Mouse (Mus musculus): ENCODE measurements around the gene Bmp7. TPM values are rescaled to one million over a fixed set of nuclear protein-coding genes. Genes with fewer than 3 reads are reported as not detected.

The Bmp7 gene
- polyA plus RNA-seq, 1 experiment from 2014 or later: 16.9 TPM

GRCm38 (mm10) chr2:172966480-172966879, 26.4 kb upstream of the Bmp7 start:
- Histone ChIP-seq H3K9ac (no peak overlapping the region), H3K4me3 (no peak overlapping the region), H3K27me3 (no peaks in the 10 kb centered on the region), H3K36me3 (no peaks in the 10 kb centered on the region), H3K4me2 (no peak overlapping the region), H3K4me1 (replicated peaks) (no peaks in the 10 kb centered on the region), H3K9me3 (no peaks in the 10 kb centered on the region), H3K27ac (replicated peaks) (no peak overlapping the region)
- 77% methylated on average over 5 of the region's 5 CpGs for WGBS
- no peak for ATAC-seq (ENCODE audit: low read depth)

DNA sequence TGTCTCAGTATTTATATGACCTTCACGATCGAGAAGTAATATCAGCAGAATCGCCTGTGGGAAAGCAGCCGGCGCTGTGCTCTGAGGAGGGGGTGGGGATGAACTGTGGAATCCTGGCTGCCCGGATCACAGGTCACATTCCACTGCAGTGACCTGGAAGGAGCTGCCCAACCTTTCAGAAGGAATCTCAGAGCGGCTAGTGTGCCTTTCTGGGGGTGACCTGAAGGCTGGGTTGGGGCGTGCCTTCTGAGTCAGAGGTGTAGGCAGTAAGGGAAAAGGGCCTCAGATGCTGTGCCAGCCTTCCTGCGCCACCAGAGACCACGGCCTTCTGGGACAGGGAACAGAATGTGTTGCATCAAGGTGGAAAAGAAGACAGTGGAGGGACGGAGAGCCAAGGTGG, 25.1 kb upstream of the Bmp7 start:
- no peak for ATAC-seq (ENCODE audit: low read depth)
- no peaks in the 10 kb centered on the region for H3K27me3 ChIP-seq
- no peak overlapping the region for H3K27ac ChIP-seq (replicated peaks)
- H3K9ac ChIP-seq: no peak overlapping the region
- H3K9me3 ChIP-seq: no peaks in the 10 kb centered on the region; the same call in 1 of the 2 replicates
- 59% methylated on average over 11 of the region's 11 CpGs for WGBS
- no peak overlapping the region for H3K4me2 ChIP-seq
- H3K36me3 ChIP-seq: no peaks in the 10 kb centered on the region
- no peak overlapping the region for H3K4me3 ChIP-seq
- no peaks in the 10 kb centered on the region for H3K4me1 ChIP-seq (replicated peaks)

DNA sequence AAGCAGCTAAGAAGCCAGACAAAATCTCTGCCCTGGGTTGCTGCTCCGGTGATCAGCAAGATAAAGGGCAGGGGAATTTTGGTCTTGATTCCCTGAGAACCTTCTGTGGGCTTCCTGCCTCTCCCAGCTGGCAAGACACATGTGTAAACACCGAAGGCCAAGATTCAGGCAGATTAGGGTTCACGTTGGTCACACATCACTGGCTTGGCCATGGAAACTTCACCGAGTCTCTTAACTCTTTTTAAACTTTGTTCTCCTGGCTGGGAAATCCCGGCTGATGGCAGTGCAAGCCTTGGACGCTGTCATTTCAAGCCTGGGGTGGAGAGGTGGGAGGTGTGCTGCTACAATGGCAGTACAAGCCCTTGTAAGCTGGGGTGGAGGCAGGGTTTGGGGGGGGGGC, 21.1 kb upstream of the Bmp7 start:
- no peak for ATAC-seq (ENCODE audit: low read depth)

GRCm38 (mm10) chr2:172960350-172960749, 20.2 kb upstream of the Bmp7 start:
- Histone ChIP-seq H3K27me3 (no peaks in the 10 kb centered on the region), H3K36me3 (no peaks in the 10 kb centered on the region), H3K9me3 (peaks cover 8% of the 10 kb centered on the region), H3K9ac (no peak overlapping the region), H3K4me2 (no peak overlapping the region), H3K4me3 (no peak overlapping the region), H3K27ac (replicated peaks) (no peak overlapping the region), H3K4me1 (replicated peaks) (peaks cover 13% of the 10 kb centered on the region)
- 90% methylated on average over 3 of the region's 3 CpGs for WGBS
- no peak for ATAC-seq (ENCODE audit: low read depth)

More for the DNA sequence above, 21.1 kb upstream of the Bmp7 start:
- 63% methylated on average over 6 of the region's 6 CpGs for WGBS
- no peaks in the 10 kb centered on the region for H3K27me3 ChIP-seq
- H3K27ac ChIP-seq (replicated peaks): no peak overlapping the region
- H3K4me3 ChIP-seq: no peak overlapping the region
- no peak overlapping the region for H3K9ac ChIP-seq
- H3K9me3 ChIP-seq: peaks cover 8% of the 10 kb centered on the region
- H3K36me3 ChIP-seq: no peaks in the 10 kb centered on the region
- no peak overlapping the region for H3K4me2 ChIP-seq
- peaks cover 13% of the 10 kb centered on the region for H3K4me1 ChIP-seq (replicated peaks)

- Histone ChIP-seq H3K4me3 (no peak overlapping the region), H3K4me2 (no peak overlapping the region), H3K27ac (replicated peaks) (no peak overlapping the region), H3K36me3 (no peaks in the 10 kb centered on the region), H3K9ac (no peak overlapping the region), H3K27me3 (no peaks in the 10 kb centered on the region), H3K4me1 (replicated peaks) (peaks cover 13% of the 10 kb centered on the region), H3K9me3 (peaks cover 8% of the 10 kb centered on the region)
- ATAC-seq (ENCODE audit: low read depth): no peak
- 51% methylated on average over 13 of the region's 13 CpGs for whole genome bisulfite sequencing
Observed at GRCm38 (mm10) chr2:172959006-172959768, 19.1 kb upstream of the Bmp7 start.

DNA sequence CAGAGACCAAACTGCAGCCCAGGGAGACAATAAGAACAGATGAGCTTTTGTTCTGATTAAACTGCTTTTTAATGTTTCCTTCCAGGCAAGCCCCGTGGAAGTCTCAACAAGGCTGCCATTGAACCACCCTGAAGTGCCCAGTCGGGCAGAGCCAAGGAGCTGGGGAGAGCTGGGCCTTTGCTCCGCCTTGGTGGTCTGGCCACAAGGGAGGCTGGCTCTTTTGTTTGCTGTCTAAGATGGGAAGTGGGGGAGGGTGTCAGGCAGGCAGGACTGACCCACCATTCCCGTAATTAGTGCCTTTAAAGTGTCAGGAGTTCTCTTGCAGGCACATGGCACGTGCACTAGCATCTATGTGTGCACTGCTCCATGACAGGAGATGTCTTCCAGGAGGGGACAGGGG, 18.5 kb upstream of the Bmp7 start:
- WGBS: 7% methylated on average over 5 of the region's 5 CpGs
- Histone ChIP-seq H3K4me3 (no peak overlapping the region), H3K4me2 (no peak overlapping the region), H3K9ac (peak overlapping the region; percentile 38; the same call in 1 of the 2 replicates), H3K27ac (replicated peaks) (no peak overlapping the region), H3K27me3 (no peaks in the 10 kb centered on the region), H3K9me3 (peaks cover 8% of the 10 kb centered on the region), H3K36me3 (no peaks in the 10 kb centered on the region), H3K4me1 (replicated peaks) (peaks cover 13% of the 10 kb centered on the region)
- peak; percentile 52; the same call in 1 of the 2 replicates for ATAC-seq (ENCODE audit: low read depth)

- Histone ChIP-seq H3K36me3 (no peaks in the 10 kb centered on the region), H3K4me2 (no peak overlapping the region), H3K9ac (no peak overlapping the region), H3K27ac (replicated peaks) (no peak overlapping the region), H3K27me3 (no peaks in the 10 kb centered on the region), H3K4me3 (no peak overlapping the region), H3K4me1 (replicated peaks) (peaks cover 15% of the 10 kb centered on the region), H3K9me3 (peaks cover 7% of the 10 kb centered on the region)
- WGBS: 88% methylated on average over 2 of the region's 2 CpGs
- ATAC-seq (ENCODE audit: low read depth): no peak
Observed at GRCm38 (mm10) chr2:172951976-172952375, 11.9 kb upstream of the Bmp7 start.

GRCm38 (mm10) chr2:172950722-172951121, 10.6 kb upstream of the Bmp7 start:
- WGBS: 45% methylated on average over 11 of the region's 11 CpGs
- H3K27me3 ChIP-seq: peaks cover 4% of the 10 kb centered on the region; the same call in 1 of the 2 replicates
- H3K4me3 ChIP-seq: no peak overlapping the region
- peaks cover 15% of the 10 kb centered on the region for H3K4me1 ChIP-seq (replicated peaks)
- H3K9me3 ChIP-seq: no peaks in the 10 kb centered on the region
- H3K36me3 ChIP-seq: no peaks in the 10 kb centered on the region
- no peak overlapping the region for H3K4me2 ChIP-seq
- ATAC-seq (ENCODE audit: low read depth): no peak
- no peak overlapping the region for H3K9ac ChIP-seq
- no peak overlapping the region for H3K27ac ChIP-seq (replicated peaks)

- no peak for ATAC-seq (ENCODE audit: low read depth)
- 0 out of 2 replicates have a peak overlapping the region, but pooled peaks have one; percentile 19 for H3K27ac ChIP-seq (replicated peaks)
- WGBS: 67% methylated on average over 9 of the region's 9 CpGs
- H3K4me3 ChIP-seq: no peak overlapping the region
- peaks cover 15% of the 10 kb centered on the region for H3K4me1 ChIP-seq (replicated peaks)
- no peak overlapping the region for H3K9ac ChIP-seq
- H3K27me3 ChIP-seq: peaks cover 9% of the 10 kb centered on the region
- no peak overlapping the region for H3K4me2 ChIP-seq
- H3K36me3 ChIP-seq: no peaks in the 10 kb centered on the region
- no peaks in the 10 kb centered on the region for H3K9me3 ChIP-seq
Observed at GRCm38 (mm10) chr2:172950119-172950676, 10.1 kb upstream of the Bmp7 start.

- Histone ChIP-seq H3K4me1 (replicated peaks) (peaks cover 15% of the 10 kb centered on the region), H3K4me2 (no peak overlapping the region), H3K27ac (replicated peaks) (no peak overlapping the region), H3K27me3 (peaks cover 19% of the 10 kb centered on the region), H3K9ac (no peak overlapping the region), H3K4me3 (no peak overlapping the region), H3K36me3 (no peaks in the 10 kb centered on the region), H3K9me3 (no peaks in the 10 kb centered on the region)
- WGBS: 47% methylated on average over 5 of the region's 5 CpGs
- ATAC-seq (ENCODE audit: low read depth): no peak
Observed at GRCm38 (mm10) chr2:172949051-172949450, 8.9 kb upstream of the Bmp7 start.

DNA sequence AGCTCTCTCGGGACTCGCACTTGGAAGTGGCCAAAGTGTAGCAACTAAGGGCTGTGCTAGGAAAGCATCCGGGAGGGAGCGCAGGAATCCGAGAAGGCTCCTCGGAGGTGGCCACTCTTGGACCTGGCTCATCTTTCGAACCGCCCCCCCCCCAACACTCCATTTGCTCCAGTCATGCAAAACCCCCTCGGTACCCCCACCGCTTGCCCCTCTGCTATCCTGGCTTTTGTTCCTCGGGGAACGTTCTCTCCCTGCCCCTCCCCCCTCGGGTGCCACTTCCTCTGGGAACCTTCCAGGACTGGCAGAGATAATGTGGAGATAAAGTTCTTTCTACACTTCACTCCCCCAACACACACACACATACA, 660 bp upstream of the Bmp7 start:
- Histone ChIP-seq H3K36me3 (no peaks in the 10 kb centered on the region), H3K4me2 (peak overlapping the region; percentile 85), H3K9ac (peak overlapping the region; percentile 65), H3K4me1 (replicated peaks) (peaks cover 50% of the 10 kb centered on the region), H3K27me3 (peaks cover 95% of the 10 kb centered on the region), H3K9me3 (no peaks in the 10 kb centered on the region), H3K27ac (replicated peaks) (no peak overlapping the region), H3K4me3 (peak overlapping the region; percentile 46)
- ATAC-seq (ENCODE audit: low read depth): 0 out of 2 replicates have a peak, but pooled peaks have one; percentile 20
- WGBS: under 1% methylated on average over 12 of the region's 13 CpGs

DNA sequence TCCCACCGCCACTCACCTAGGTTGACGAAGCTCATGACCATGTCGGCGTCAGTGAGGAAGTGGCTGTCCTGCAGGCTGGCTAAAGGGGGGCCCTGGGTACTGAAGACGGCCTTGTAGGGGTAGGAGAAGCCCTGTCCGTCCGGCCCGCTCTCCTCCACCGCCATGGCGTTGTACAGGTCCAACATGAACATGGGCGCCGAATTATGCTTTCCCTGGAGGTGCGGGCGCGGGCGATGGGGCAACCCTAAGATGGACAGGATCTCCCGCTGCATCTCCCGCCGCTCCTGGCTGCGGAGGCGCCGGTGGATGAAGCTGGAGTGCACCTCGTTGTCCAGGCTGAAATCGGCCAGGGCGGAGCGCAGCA, 500 bp downstream of the Bmp7 start:
- H3K27ac ChIP-seq (replicated peaks): peak overlapping the region; percentile 35; the same call in 1 of the 2 replicates
- H3K9ac ChIP-seq: peak overlapping the region; percentile 65
- H3K9me3 ChIP-seq: no peaks in the 10 kb centered on the region
- peaks cover 62% of the 10 kb centered on the region for H3K4me1 ChIP-seq (replicated peaks)
- H3K4me3 ChIP-seq: peak overlapping the region; percentile 46
- peak overlapping the region; percentile 85 for H3K4me2 ChIP-seq
- ATAC-seq (ENCODE audit: low read depth): no peak; the same call in 1 of the 2 replicates
- no peaks in the 10 kb centered on the region for H3K36me3 ChIP-seq
- 1% methylated on average over 26 of the region's 26 CpGs for WGBS
- H3K27me3 ChIP-seq: peaks cover 92% of the 10 kb centered on the region
